Mouse (Mus musculus) spleen, adult 2 months (tissue): ENCODE results near the gene Tgfbr3. TPM values are rescaled to one million over a fixed set of nuclear protein-coding genes. Genes with fewer than 3 reads are reported as not detected.

Experiments
- DNase-seq, 2 experiments: peaks; one replicate each; pipeline versions ENCODE4 v3.0.0 to v3.0.0-alpha.2; 2012 to 2021; ENCODE audit warnings: low spot score in 2 of 2, low read depth in 1 of 2
- H3K27ac ChIP-seq: fragments of 200-500 bp; 2 replicates; pipeline ENCODE4 v1.5.1; 2012; ENCODE audit warnings: low read length, inconsistent platforms; ENCODE audit not compliant: insufficient read depth
- H3K27me3 ChIP-seq: fragments of 200-500 bp; 2 replicates; pipeline ENCODE4 v1.6.1; 2012; ENCODE audit warnings: mild to moderate bottlenecking, moderate library complexity, low read length, inconsistent platforms; ENCODE audit not compliant: control insufficient read depth, insufficient read depth
- H3K36me3 ChIP-seq: fragments of 200-500 bp; 2 replicates; pipeline ENCODE4 v1.6.1; 2012; ENCODE audit warnings: mild to moderate bottlenecking, low read length, inconsistent platforms; ENCODE audit not compliant: control insufficient read depth, insufficient read depth
- H3K4me1 ChIP-seq: fragments of 200-500 bp; 2 replicates; pipeline ENCODE4 v1.6.1; 2011; ENCODE audit warnings: inconsistent platforms; ENCODE audit not compliant: control insufficient read depth, insufficient read depth, insufficient read length
- H3K4me3 ChIP-seq: fragments of 200-500 bp; 2 replicates; pipeline ENCODE4 v1.5.1; 2011; ENCODE audit warnings: mild to moderate bottlenecking, inconsistent platforms; ENCODE audit not compliant: insufficient read depth, insufficient read length; ENCODE audit errors: extremely low read depth
- CTCF ChIP-seq: fragments of 200-500 bp; IDR thresholded peaks from 2 replicates; pipeline ENCODE4 v1.5.1; 2011; ENCODE audit warnings: mild to moderate bottlenecking, inconsistent platforms; ENCODE audit not compliant: insufficient read depth, insufficient read length, insufficient replicate concordance; ENCODE audit errors: extremely low read depth
- POLR2A ChIP-seq: fragments of 200-500 bp; IDR thresholded peaks from 2 replicates; pipeline ENCODE4 v1.6.1; 2011; ENCODE audit warnings: low read depth, low read length, inconsistent platforms
- WGBS: fragments of 180-500 bp; shearing (Covaris S2); methylation state at CpG from one replicate; pipeline ENCODE4 v1.1.7; 2018; 5-methylcytosine and 5-hydroxymethylcytosine counted together
- polyA plus RNA-seq: library from polyadenylated mRNA; depleted of rRNA; stranded (reverse); fragments of >200 nt; gene quantifications from 2 replicates; pipeline ENCODE4 v1.2.3, GENCODE M21; 2012

The Tgfbr3 gene
- polyA plus RNA-seq, 1 experiment: 20.5 TPM

GRCm38 (mm10) chr5:107089966-107090365 lies 199.5 kb downstream of the Tgfbr3 start:
- Histone ChIP-seq H3K4me1 (no peaks in the 10 kb centered on the region; the same call in 1 of the 2 replicates), H3K4me3 (no peak overlapping the region), H3K27ac (no peak overlapping the region), H3K27me3 (no peaks in the 10 kb centered on the region), H3K36me3 (no peaks in the 10 kb centered on the region)
- DNase-seq: no peak
- 73% methylated on average over 5 of the region's 5 CpGs for WGBS
- TF ChIP-seq CTCF: no peak
- no peak for TF ChIP-seq POLR2A

DNA sequence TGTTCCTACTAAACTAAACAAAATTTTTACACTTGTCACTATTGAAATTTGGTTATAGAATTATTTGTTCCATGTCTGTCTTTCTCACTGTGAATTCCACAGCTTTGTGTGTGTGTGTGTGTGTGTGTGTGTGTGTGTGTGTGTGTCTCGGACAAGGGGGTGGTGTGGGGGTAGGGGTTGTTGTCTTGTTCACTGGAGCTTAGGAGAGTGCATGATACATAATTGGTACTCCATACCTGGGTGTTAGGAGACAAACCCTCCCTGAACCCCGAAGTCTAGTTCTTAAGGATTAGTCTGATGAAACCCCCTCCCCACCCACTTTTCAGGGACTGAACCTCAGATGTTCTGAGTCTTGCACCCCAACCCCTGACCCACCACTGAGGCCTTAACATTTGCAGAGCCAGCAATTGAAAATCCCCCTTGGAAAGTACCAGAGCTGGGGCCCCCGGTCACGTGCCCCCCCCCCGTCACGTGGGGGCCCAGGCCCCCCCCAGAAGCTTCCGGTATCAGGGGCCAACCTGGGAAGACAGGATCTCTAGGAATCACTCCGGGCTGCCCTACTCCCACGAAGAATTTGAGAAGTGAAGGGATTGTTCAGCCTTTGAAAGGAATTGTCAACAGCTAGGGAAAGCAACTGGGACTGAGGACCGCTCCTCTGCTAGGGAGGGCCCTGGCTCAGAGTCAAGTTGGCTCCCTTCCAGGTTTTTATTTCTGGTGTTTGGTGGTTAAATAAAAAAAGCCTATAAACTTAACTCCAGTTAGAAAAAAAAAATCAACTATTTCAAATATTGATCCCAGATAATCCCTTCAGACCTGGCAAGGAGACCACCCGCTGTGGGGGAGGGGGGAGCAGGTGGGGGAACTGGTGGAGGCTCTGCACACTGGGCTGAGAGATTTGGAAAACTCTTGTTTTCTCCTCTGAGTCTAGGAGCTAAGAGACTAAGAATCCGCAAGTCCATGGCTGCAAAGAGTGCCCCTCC lies 201.3 kb downstream of the Tgfbr3 start:
- Histone ChIP-seq H3K36me3 (no peaks in the 10 kb centered on the region), H3K4me1 (no peaks in the 10 kb centered on the region; the same call in 1 of the 2 replicates), H3K27me3 (no peaks in the 10 kb centered on the region), H3K27ac (no peak overlapping the region), H3K4me3 (no peak overlapping the region)
- TF ChIP-seq POLR2A (no peak), CTCF (no peak)
- WGBS: 38% methylated on average over 12 of the region's 12 CpGs
- no peak for DNase-seq

GRCm38 (mm10) chr5:107087291-107087690 lies 202.1 kb downstream of the Tgfbr3 start:
- no peak for DNase-seq
- no peak overlapping the region for H3K27ac ChIP-seq
- H3K27me3 ChIP-seq: no peaks in the 10 kb centered on the region
- no peak for TF ChIP-seq CTCF
- no peak for TF ChIP-seq POLR2A
- no peaks in the 10 kb centered on the region for H3K36me3 ChIP-seq
- no peak overlapping the region for H3K4me3 ChIP-seq
- H3K4me1 ChIP-seq: no peaks in the 10 kb centered on the region; the same call in 1 of the 2 replicates
- WGBS: 71% methylated on average over 2 of the region's 2 CpGs

DNA sequence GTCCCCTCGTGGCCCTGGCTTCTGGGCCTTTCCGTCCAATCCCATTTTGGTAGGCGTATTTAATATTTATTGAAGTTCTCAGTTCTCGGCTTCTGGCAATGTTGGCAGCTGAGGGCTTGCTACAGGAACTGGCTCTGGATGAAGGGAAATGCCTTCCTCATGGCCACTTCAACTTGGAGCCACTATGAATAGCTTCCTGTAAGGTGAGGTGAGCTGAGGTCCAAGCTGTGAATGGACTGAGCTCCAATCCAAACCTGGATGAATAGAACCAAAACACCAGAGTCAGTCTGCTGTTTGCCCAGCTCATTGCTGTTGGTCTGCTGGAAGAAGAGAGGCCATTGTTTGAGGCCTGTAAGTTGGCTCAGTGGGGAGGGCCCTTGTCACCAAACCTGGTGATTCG lies 203.3 kb downstream of the Tgfbr3 start:
- no peaks in the 10 kb centered on the region for H3K27me3 ChIP-seq
- WGBS: 85% methylated on average over 5 of the region's 5 CpGs
- H3K36me3 ChIP-seq: no peaks in the 10 kb centered on the region
- no peak for DNase-seq
- TF ChIP-seq CTCF: no peak
- no peak for TF ChIP-seq POLR2A
- no peaks in the 10 kb centered on the region; the same call in 1 of the 2 replicates for H3K4me1 ChIP-seq
- no peak overlapping the region for H3K27ac ChIP-seq
- no peak overlapping the region for H3K4me3 ChIP-seq

DNA sequence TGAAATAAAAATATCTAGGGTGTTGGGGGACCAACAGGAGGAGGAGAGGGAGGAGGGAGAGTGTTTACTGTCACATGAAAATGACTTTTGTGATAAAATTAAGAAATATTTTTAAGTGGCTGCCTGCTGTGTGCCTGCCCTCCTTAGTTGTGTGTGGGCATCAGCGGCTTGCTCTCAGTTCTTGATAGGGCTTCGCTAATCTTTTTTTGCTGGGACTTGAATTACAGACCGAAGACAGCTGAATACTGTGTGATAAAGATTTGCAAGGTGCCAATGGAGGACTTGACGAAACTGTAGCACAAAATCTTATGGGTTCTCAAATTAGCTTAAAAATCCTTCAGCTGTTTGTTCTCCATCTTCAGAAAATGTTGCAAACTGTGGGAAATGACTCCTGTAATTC lies 205.0 kb downstream of the Tgfbr3 start:
- WGBS: 85% methylated on average over 4 of the region's 4 CpGs
- Histone ChIP-seq H3K4me1 (peaks cover under 1% of the 10 kb centered on the region; the same call in 1 of the 2 replicates), H3K27ac (no peak overlapping the region), H3K27me3 (no peaks in the 10 kb centered on the region), H3K36me3 (no peaks in the 10 kb centered on the region), H3K4me3 (no peak overlapping the region)
- no peak for TF ChIP-seq CTCF
- TF ChIP-seq POLR2A: no peak
- no peak for DNase-seq

DNA sequence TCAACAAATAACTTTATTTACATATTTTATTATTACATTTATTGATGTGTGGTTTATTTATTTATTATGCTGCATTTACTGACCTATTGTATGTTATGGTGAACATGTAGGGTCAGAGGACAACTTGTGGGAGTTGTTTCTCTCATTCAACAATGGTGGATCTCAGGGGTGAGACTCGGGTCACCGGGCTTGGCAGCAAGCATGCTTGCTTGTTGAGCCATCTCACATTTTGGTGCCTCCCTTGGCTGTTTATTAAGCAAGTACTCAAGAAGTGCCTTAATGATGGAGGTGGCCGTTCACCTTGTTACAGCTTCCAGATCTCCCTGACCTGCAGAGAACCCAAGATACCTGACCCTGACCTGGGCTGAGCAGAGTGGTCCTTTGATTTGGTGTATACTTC lies 207.4 kb downstream of the Tgfbr3 start:
- Histone ChIP-seq H3K27ac (no peak overlapping the region), H3K4me3 (no peak overlapping the region), H3K4me1 (peaks cover 4% of the 10 kb centered on the region; the same call in 1 of the 2 replicates), H3K36me3 (no peaks in the 10 kb centered on the region), H3K27me3 (no peaks in the 10 kb centered on the region)
- TF ChIP-seq POLR2A (no peak), CTCF (no peak)
- no peak for DNase-seq
- WGBS: 82% methylated on average over 3 of the region's 3 CpGs
